9 mouse cellular contexts compared by ENCODE assay signal in genomic region chr2:30258600-30258999, GRCm38 (mm10). TPM values are rescaled to one million over a fixed set of nuclear protein-coding genes. Genes with fewer than 3 reads are reported as not detected.
DNase-seq lines count a peak whose midpoint lies in the region; ATAC-seq and TF ChIP-seq lines count a peak whose summit lies in the region.
"Had no signal": no experiment of that assay in that cellular context is flagged by ENCODE, and none has a peak within 500 bp of the region (broad histone marks: within the 10 kb centered on the region; RNA-seq: fewer than 3 reads in every experiment).

No protein-coding gene starts in this region.

- no peak overlapping the region for H3K4me3 ChIP-seq in forebrain, embryonic 10.5 days
- no peak overlapping the region for H3K4me3 ChIP-seq in forebrain, embryonic 11.5 days (ENCODE audit: low read depth, low read length)
- H3K4me3 ChIP-seq in embryonic facial prominence, embryonic 13.5 days: no peak overlapping the region
- H3K4me3 ChIP-seq in cerebellum, adult 2 months (replicated peaks; ENCODE audit: insufficient read depth, low read depth, low read length): no peak overlapping the region

- no peak overlapping the region for H3K4me2 ChIP-seq in forebrain, embryonic 11.5 days (ENCODE audit: low read depth, low read length, severe bottlenecking)
- H3K4me2 ChIP-seq in embryonic facial prominence, embryonic 13.5 days: no peak overlapping the region

- 86% methylated on average over 4 of the region's 4 CpGs for WGBS in forebrain, embryonic 10.5 days
- WGBS in forebrain, embryonic 11.5 days: 96% methylated on average over 4 of the region's 4 CpGs
- 78% methylated on average over 4 of the region's 4 CpGs for WGBS in embryonic facial prominence, embryonic 13.5 days
- WGBS in cerebellum, adult 2 months: 90% methylated on average over 4 of the region's 4 CpGs

- H3K27me3 ChIP-seq in forebrain, embryonic 10.5 days (ENCODE audit: poor library complexity, severe bottlenecking): no peaks in the 10 kb centered on the region
- H3K27me3 ChIP-seq in forebrain, embryonic 11.5 days (ENCODE audit: control insufficient read depth, insufficient read depth, low read length): no peaks in the 10 kb centered on the region
- no peaks in the 10 kb centered on the region for H3K27me3 ChIP-seq in embryonic facial prominence, embryonic 13.5 days
- H3K27me3 ChIP-seq in cerebellum, adult 2 months (ENCODE audit: control insufficient read depth, insufficient read depth, low read length): no peaks in the 10 kb centered on the region
- H3K27me3 ChIP-seq: CH12.LX had no signal

- DNase-seq in forebrain, embryonic 10.5 days (ENCODE audit: extremely low spot score, low spot score): no peak
- DNase-seq in forebrain, embryonic 11.5 days (ENCODE audit: low spot score): no peak
- peak; percentile 44 for DNase-seq in induced T-regulatory cell, adult 2 months (ENCODE audit: low read depth)
- peak; percentile 64 for DNase-seq in lung, postnatal 10 days
- DNase-seq in cerebellum, adult 2 months: no peak
- DNase-seq in frontal cortex, postnatal 14 days (ENCODE audit: low spot score in 2 of 2): no peak
- no peak for DNase-seq in neural tube, embryonic 10.5 days (ENCODE audit: extremely low spot score, low spot score)

- no peaks in the 10 kb centered on the region for H3K4me1 ChIP-seq in forebrain, embryonic 10.5 days
- H3K4me1 ChIP-seq in forebrain, embryonic 11.5 days (replicated peaks; ENCODE audit: control insufficient read depth, insufficient read depth, low read length): no peaks in the 10 kb centered on the region
- H3K4me1 ChIP-seq in embryonic facial prominence, embryonic 13.5 days: peaks cover 9% of the 10 kb centered on the region; the same call in 1 of the 2 replicates
- peaks cover 37% of the 10 kb centered on the region for H3K4me1 ChIP-seq in cerebellum, adult 2 months (ENCODE audit: control insufficient read depth, insufficient read depth, low read length)

- H3K27ac ChIP-seq in forebrain, embryonic 10.5 days: 0 out of 2 replicates have a peak overlapping the region, but pooled peaks have one; percentile 25
- H3K27ac ChIP-seq in forebrain, embryonic 11.5 days (ENCODE audit: low read depth, low read length): no peak overlapping the region
- H3K27ac ChIP-seq in embryonic facial prominence, embryonic 13.5 days: no peak overlapping the region
- no peak overlapping the region for H3K27ac ChIP-seq in cerebellum, adult 2 months (ENCODE audit: insufficient read depth, low read length)

- ATAC-seq in forebrain, embryonic 11.5 days (replicated peaks; ENCODE audit: low FRiP score): no peak
- ATAC-seq in embryonic facial prominence, embryonic 13.5 days (ENCODE audit: insufficient number of reproducible peaks, insufficient read depth, low FRiP score, low TSS enrichment, low read depth): no peak

- H3K9me3 ChIP-seq in forebrain, embryonic 10.5 days: no peaks in the 10 kb centered on the region
- no peaks in the 10 kb centered on the region for H3K9me3 ChIP-seq in forebrain, embryonic 11.5 days (ENCODE audit: control insufficient read depth, low read length)
- no peaks in the 10 kb centered on the region for H3K9me3 ChIP-seq in embryonic facial prominence, embryonic 13.5 days

- H3K9ac ChIP-seq in forebrain, embryonic 11.5 days (ENCODE audit: low read length): no peak overlapping the region
- 0 out of 2 replicates have a peak overlapping the region, but pooled peaks have one; percentile 0 for H3K9ac ChIP-seq in embryonic facial prominence, embryonic 13.5 days

- H3K36me3 ChIP-seq in forebrain, embryonic 10.5 days (replicated peaks): peaks cover 99% of the 10 kb centered on the region
- H3K36me3 ChIP-seq in forebrain, embryonic 11.5 days (ENCODE audit: control insufficient read depth, insufficient read depth, low read length): peaks cover 27% of the 10 kb centered on the region
- peaks cover 98% of the 10 kb centered on the region for H3K36me3 ChIP-seq in embryonic facial prominence, embryonic 13.5 days

- no peak for TF ChIP-seq POLR2A in cerebellum, adult 2 months (IDR thresholded peaks at IDR 0.05; ENCODE audit: borderline replicate concordance, insufficient read depth, low read length)

- TF ChIP-seq CTCF in cerebellum, adult 2 months (IDR thresholded peaks at IDR 0.05; ENCODE audit: borderline replicate concordance, insufficient read depth, low read depth, low read length): no peak

RNA-seq across cellular contexts. Expression of gene Phyhd1, which starts 7.4 kb away (rescaled TPM):
- 2.7 and 3.4 TPM in 2 replicates for polyA plus RNA-seq in forebrain, embryonic 10.5 days (2016; fragmentation: Nextera tagmentation; extraction: Ambion mirVana)
- 3.8 and 3.9 TPM in 2 replicates for polyA plus RNA-seq in forebrain, embryonic 11.5 days (2014; fragmentation: Nextera tagmentation; extraction: Ambion mirVana)
- polyA plus RNA-seq in embryonic facial prominence, embryonic 13.5 days (2015; fragmentation: Nextera tagmentation; extraction: Ambion mirVana): 3.7 and 4.7 TPM in 2 replicates
- polyA plus RNA-seq in cerebellum, adult 2 months (2012; rRNA removed): 25.7 and 30.2 TPM in 2 replicates

RNA-seq across cellular contexts. Expression of gene Gm28035, which starts 18.2 kb away (rescaled TPM):
- polyA plus RNA-seq in forebrain, embryonic 10.5 days (2016; fragmentation: Nextera tagmentation; extraction: Ambion mirVana): 0.09 and 0.16 TPM in 2 replicates
- 0.20 and 0.28 TPM in 2 replicates for polyA plus RNA-seq in forebrain, embryonic 11.5 days (2014; fragmentation: Nextera tagmentation; extraction: Ambion mirVana)
- 0.06 and 0.11 TPM in 2 replicates for polyA plus RNA-seq in embryonic facial prominence, embryonic 13.5 days (2015; fragmentation: Nextera tagmentation; extraction: Ambion mirVana)
- 8.5 and 8.6 TPM in 2 replicates for polyA plus RNA-seq in cerebellum, adult 2 months (2012; rRNA removed)

RNA-seq across cellular contexts. Expression of gene Lrrc8a, which starts 21.1 kb away (rescaled TPM):
- 41.5 and 44.7 TPM in 2 replicates for polyA plus RNA-seq in forebrain, embryonic 10.5 days (2016; fragmentation: Nextera tagmentation; extraction: Ambion mirVana)
- 50.7 and 54.5 TPM in 2 replicates for polyA plus RNA-seq in forebrain, embryonic 11.5 days (2014; fragmentation: Nextera tagmentation; extraction: Ambion mirVana)
- polyA plus RNA-seq in embryonic facial prominence, embryonic 13.5 days (2015; fragmentation: Nextera tagmentation; extraction: Ambion mirVana): 43.6 and 45.9 TPM in 2 replicates
- 54.8 and 58.0 TPM in 2 replicates for polyA plus RNA-seq in cerebellum, adult 2 months (2012; rRNA removed)

RNA-seq across cellular contexts. Expression of gene Gm28038, which starts 22.2 kb away (rescaled TPM):
- polyA plus RNA-seq in forebrain, embryonic 10.5 days (2016; fragmentation: Nextera tagmentation; extraction: Ambion mirVana): not detected in 2 replicates
- not detected in 2 replicates for polyA plus RNA-seq in forebrain, embryonic 11.5 days (2014; fragmentation: Nextera tagmentation; extraction: Ambion mirVana)
- polyA plus RNA-seq in embryonic facial prominence, embryonic 13.5 days (2015; fragmentation: Nextera tagmentation; extraction: Ambion mirVana): not detected in 2 replicates
- not detected in 2 replicates for polyA plus RNA-seq in cerebellum, adult 2 months (2012; rRNA removed)

RNA-seq across cellular contexts. Expression of gene Dolk, which starts 27.5 kb away (rescaled TPM):
- 26.0 and 26.5 TPM in 2 replicates for polyA plus RNA-seq in forebrain, embryonic 10.5 days (2016; fragmentation: Nextera tagmentation; extraction: Ambion mirVana)
- polyA plus RNA-seq in forebrain, embryonic 11.5 days (2014; fragmentation: Nextera tagmentation; extraction: Ambion mirVana): 26.2 and 26.3 TPM in 2 replicates
- polyA plus RNA-seq in embryonic facial prominence, embryonic 13.5 days (2015; fragmentation: Nextera tagmentation; extraction: Ambion mirVana): 29.0 and 30.5 TPM in 2 replicates
- 20.8 and 21.8 TPM in 2 replicates for polyA plus RNA-seq in cerebellum, adult 2 months (2012; rRNA removed)

Comparison
In these comparisons a context has a peak if more than half of its experiments do, and no peak if none do; other contexts are left out.
1. DNase-seq: peak in induced T-regulatory cell, adult 2 months (single experiment) and lung, postnatal 10 days (single experiment); none in forebrain, embryonic 10.5 days (single experiment), forebrain, embryonic 11.5 days (single experiment), cerebellum, adult 2 months (0 of 2), frontal cortex, postnatal 14 days (0 of 2) and neural tube, embryonic 10.5 days (single experiment).